Mouse (Mus musculus) liver, embryonic 12.5 days (tissue): ENCODE results near the gene Col11a2. TPM values are rescaled to one million over a fixed set of nuclear protein-coding genes. Genes with fewer than 3 reads are reported as not detected.
A peak's percentile ranks its signal among the peaks of the same experiment; 100 is the strongest.

Experiments used
- ATAC-seq: fragments of 200-750 bp; cut with Nextera tagmentation; 2 replicates; pipeline ENCODE4 v1.8.0; 2017; ENCODE audit warnings: moderate number of reproducible peaks, mild to moderate bottlenecking, moderate library complexity
- H3K27ac ChIP-seq: fragments of 300-500 bp; sonication (generic); 2 replicates; pipeline ENCODE4 v1.5.1; 2016; ENCODE audit warnings: mild to moderate bottlenecking
- H3K27me3 ChIP-seq: fragments of 300-500 bp; sonication (generic); replicated peaks from 2 replicates; pipeline ENCODE4 v1.6.1; 2016; ENCODE audit warnings: mild to moderate bottlenecking, moderate library complexity
- H3K36me3 ChIP-seq: fragments of 300-500 bp; sonication (generic); 2 replicates; pipeline ENCODE4 v1.6.1; 2016; ENCODE audit warnings: mild to moderate bottlenecking, moderate library complexity
- H3K4me1 ChIP-seq: fragments of 300-500 bp; sonication (generic); 2 replicates; pipeline ENCODE4 v1.6.1; 2016
- H3K4me2 ChIP-seq: fragments of 300-500 bp; sonication (generic); 2 replicates; pipeline ENCODE4 v1.6.1; 2016; ENCODE audit warnings: mild to moderate bottlenecking, moderate library complexity
- H3K4me3 ChIP-seq: fragments of 300-500 bp; sonication (generic); 2 replicates; pipeline ENCODE4 v1.5.1; 2016; ENCODE audit warnings: mild to moderate bottlenecking, moderate library complexity
- H3K9ac ChIP-seq: fragments of 300-500 bp; sonication (generic); 2 replicates; pipeline ENCODE4 v1.6.1; 2016; ENCODE audit warnings: mild to moderate bottlenecking, moderate library complexity
- H3K9me3 ChIP-seq: fragments of 300-500 bp; sonication (generic); replicated peaks from 2 replicates; pipeline ENCODE4 v1.6.1; 2016; ENCODE audit warnings: mild to moderate bottlenecking, moderate library complexity
- WGBS: fragments of 180-500 bp; shearing (Covaris S2); methylation state at CpG from one replicate; pipeline ENCODE4 v1.1.7; 2016; ENCODE audit not compliant: insufficient replicate concordance; 5-methylcytosine and 5-hydroxymethylcytosine counted together
- microRNA counts: library from miRNA; unstranded; fragments of <30 nt; microRNA quantifications from one replicate; lab custom pipeline; 2017
- microRNA-seq: library from miRNA; unstranded; fragments of <30 nt; microRNA quantifications from one replicate; pipeline ENCODE4, GENCODE M21; 2017
- polyA plus RNA-seq: library from polyadenylated mRNA; unstranded; fragments of >200 nt; fragmentation: Nextera tagmentation; extraction: Ambion mirVana; gene quantifications from 2 replicates; pipeline ENCODE4 v1.2.1, GENCODE M21; 2016

Col11a2 gene
- polyA plus RNA-seq, 1 experiment from 2014 or later: 0.37 TPM

DNA sequence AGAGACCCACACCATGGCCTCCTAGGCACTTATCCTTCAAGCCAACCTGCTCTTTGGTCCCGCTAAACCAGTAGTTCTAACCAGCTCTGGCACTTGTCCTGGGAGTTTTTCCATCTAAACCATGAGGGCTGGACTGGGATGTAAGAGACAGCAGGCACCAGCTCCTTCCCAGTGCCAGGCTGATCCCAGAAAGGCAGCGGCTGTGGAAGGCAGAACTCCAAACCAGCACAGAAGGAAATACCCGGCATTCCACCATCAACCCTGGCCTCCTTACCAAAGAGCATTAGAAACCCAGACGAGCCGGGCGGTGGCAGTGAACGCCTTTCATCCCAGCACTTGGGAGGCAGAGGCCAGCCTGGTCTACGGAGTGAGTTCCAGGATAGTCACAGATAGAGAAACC is 71.1 kb downstream of the Col11a2 start:
- H3K9ac ChIP-seq: no peak overlapping the region
- H3K4me2 ChIP-seq: no peak overlapping the region
- H3K4me1 ChIP-seq: peaks cover 12% of the 10 kb centered on the region
- H3K9me3 ChIP-seq: no peaks in the 10 kb centered on the region
- no peak overlapping the region for H3K4me3 ChIP-seq
- peaks cover 65% of the 10 kb centered on the region for H3K36me3 ChIP-seq
- ATAC-seq: no peak
- H3K27me3 ChIP-seq: no peaks in the 10 kb centered on the region
- WGBS: 79% methylated on average over 8 of the region's 8 CpGs
- H3K27ac ChIP-seq: peak overlapping the region; percentile 37

DNA sequence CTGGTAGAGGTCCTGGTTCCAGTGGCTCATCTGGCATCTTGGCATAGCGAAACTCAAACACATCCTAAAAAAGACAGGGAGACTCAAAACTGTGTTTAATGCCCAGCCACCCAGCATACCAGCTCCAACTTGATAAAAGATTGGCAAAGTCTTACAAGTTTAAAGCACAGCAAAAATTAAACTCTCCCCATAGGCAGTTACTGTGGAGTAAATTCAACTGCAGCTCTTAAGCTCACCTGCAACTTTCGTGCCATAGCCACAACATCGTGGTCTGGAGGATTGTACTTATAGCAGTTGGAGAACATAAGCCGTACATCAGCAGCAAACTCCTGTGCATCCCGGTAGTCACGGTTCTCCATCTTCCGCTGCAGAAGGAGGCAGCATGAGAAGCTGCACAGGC is 74.9 kb downstream of the Col11a2 start:
- ATAC-seq: no peak
- peaks cover 37% of the 10 kb centered on the region for H3K4me1 ChIP-seq
- H3K27ac ChIP-seq: no peak overlapping the region
- H3K9ac ChIP-seq: no peak overlapping the region
- H3K27me3 ChIP-seq: no peaks in the 10 kb centered on the region
- peaks cover 100% of the 10 kb centered on the region for H3K36me3 ChIP-seq
- H3K9me3 ChIP-seq: no peaks in the 10 kb centered on the region
- WGBS: 91% methylated on average over 7 of the region's 7 CpGs
- no peak overlapping the region for H3K4me2 ChIP-seq
- no peak overlapping the region for H3K4me3 ChIP-seq

MicroRNA genes within 50 kb of the gene (microRNA counts, 519-probe panel; counts per million panel counts)
- 582 counts per million, percentile 70 among the panel's probes with 10 or more counts for microRNA mmu-miR-219 (lab: Ali Mortazavi, UCI)

Small RNA genes lying within 50 kb of the gene (microRNA-seq; reads per million reads assigned to microRNA genes)
- gene Mir219a-1 (2.5 reads per million), gene Mir219c (not detected)

Other genes with a start within 250 kb of the Col11a2 start
- gene Kank3, start 228.9 kb upstream of the Col11a2 start, polyA plus RNA-seq: 12.6 and 13.2 TPM in 2 replicates
- 689 and 715 TPM in 2 replicates for gene Rps28, start 214.9 kb upstream of the Col11a2 start, polyA plus RNA-seq
- gene Ndufa7, start 214.9 kb upstream of the Col11a2 start, polyA plus RNA-seq: 296 and 311 TPM in 2 replicates
- gene Cd320, start 196.3 kb upstream of the Col11a2 start, polyA plus RNA-seq: 22.2 and 24.1 TPM in 2 replicates
- not detected in 2 replicates for gene Gm7029, start 165.6 kb upstream of the Col11a2 start, polyA plus RNA-seq
- 4.8 and 6.0 TPM in 2 replicates for gene Kifc1, start 148.8 kb upstream of the Col11a2 start, polyA plus RNA-seq
- gene Platr17, start 134.3 kb upstream of the Col11a2 start, polyA plus RNA-seq: 0.51 and 0.78 TPM in 2 replicates
- gene Daxx, start 130.0 kb upstream of the Col11a2 start, polyA plus RNA-seq: 33.4 and 37.1 TPM in 2 replicates
- 29.4 and 30.1 TPM in 2 replicates for gene Tapbp, start 123.5 kb upstream of the Col11a2 start, polyA plus RNA-seq
- 13.6 and 14.8 TPM in 2 replicates for gene Zbtb22, start 123.5 kb upstream of the Col11a2 start, polyA plus RNA-seq
- 17.3 and 18.4 TPM in 2 replicates for gene Rgl2, start 109.9 kb upstream of the Col11a2 start, polyA plus RNA-seq
- 164 and 177 TPM in 2 replicates for gene Pfdn6, start 99.1 kb upstream of the Col11a2 start, polyA plus RNA-seq
- 49.4 and 52.7 TPM in 2 replicates for gene Wdr46, start 98.8 kb upstream of the Col11a2 start, polyA plus RNA-seq
- gene B3galt4, start 87.9 kb upstream of the Col11a2 start, polyA plus RNA-seq: 2.1 and 2.6 TPM in 2 replicates
- gene Vps52, start 83.6 kb upstream of the Col11a2 start, polyA plus RNA-seq: 41.1 and 43.5 TPM in 2 replicates
- gene Rps18, start 83.4 kb upstream of the Col11a2 start, polyA plus RNA-seq: 1,396 and 1,433 TPM in 2 replicates
- gene H2-K1, start 39.1 kb upstream of the Col11a2 start, polyA plus RNA-seq: 82.1 and 83.5 TPM in 2 replicates
- gene Ring1, start 14.8 kb upstream of the Col11a2 start, polyA plus RNA-seq: 10.6 and 10.7 TPM in 2 replicates
- gene H2-Ke6, start 11.4 kb upstream of the Col11a2 start, polyA plus RNA-seq: 33.2 and 36.1 TPM in 2 replicates
- gene Slc39a7, start 7.8 kb upstream of the Col11a2 start, polyA plus RNA-seq: 91.7 and 96.0 TPM in 2 replicates
- 29.2 and 31.3 TPM in 2 replicates for gene Rxrb, start 7.6 kb upstream of the Col11a2 start, polyA plus RNA-seq
- gene H2-Oa, start 52.9 kb downstream of the Col11a2 start, polyA plus RNA-seq: 0.37 and 0.56 TPM in 2 replicates
- gene H2-DMa, start 80.1 kb downstream of the Col11a2 start, polyA plus RNA-seq: 3.1 and 4.3 TPM in 2 replicates
- 59.9 and 66.1 TPM in 2 replicates for gene Brd2, start 83.2 kb downstream of the Col11a2 start, polyA plus RNA-seq
- gene H2-DMb2, start 103.9 kb downstream of the Col11a2 start, polyA plus RNA-seq: 0.30 and 0.35 TPM in 2 replicates
- 0.21 and 0.45 TPM in 2 replicates for gene H2-DMb1, start 113.6 kb downstream of the Col11a2 start, polyA plus RNA-seq
- gene Tap1, start 148.1 kb downstream of the Col11a2 start, polyA plus RNA-seq: 2.3 and 2.6 TPM in 2 replicates
- gene Psmb9, start 148.3 kb downstream of the Col11a2 start, polyA plus RNA-seq: 4.5 and 5.0 TPM in 2 replicates
- 12.5 and 13.5 TPM in 2 replicates for gene Psmb8, start 158.3 kb downstream of the Col11a2 start, polyA plus RNA-seq
- 5.6 and 6.9 TPM in 2 replicates for gene Tap2, start 164.1 kb downstream of the Col11a2 start, polyA plus RNA-seq
- 0.05 and 0.19 TPM in 2 replicates for gene H2-Ob, start 199.5 kb downstream of the Col11a2 start, polyA plus RNA-seq
- 2.9 and 3.1 TPM in 2 replicates for gene H2-Ab1, start 218.3 kb downstream of the Col11a2 start, polyA plus RNA-seq
- gene H2-Aa, start 248.4 kb downstream of the Col11a2 start, polyA plus RNA-seq: 0.11 TPM in 1 of 2 replicates, not detected in the other